Mouse (Mus musculus) A20 (cell line): Measurements from ENCODE around the gene Cpxm2.

Source experiments
- DNase-seq: peaks from one replicate; pipeline ENCODE4 v3.0.0-alpha.2; 2011; ENCODE audit warnings: low read depth, low spot score

Cpxm2 gene

DNA sequence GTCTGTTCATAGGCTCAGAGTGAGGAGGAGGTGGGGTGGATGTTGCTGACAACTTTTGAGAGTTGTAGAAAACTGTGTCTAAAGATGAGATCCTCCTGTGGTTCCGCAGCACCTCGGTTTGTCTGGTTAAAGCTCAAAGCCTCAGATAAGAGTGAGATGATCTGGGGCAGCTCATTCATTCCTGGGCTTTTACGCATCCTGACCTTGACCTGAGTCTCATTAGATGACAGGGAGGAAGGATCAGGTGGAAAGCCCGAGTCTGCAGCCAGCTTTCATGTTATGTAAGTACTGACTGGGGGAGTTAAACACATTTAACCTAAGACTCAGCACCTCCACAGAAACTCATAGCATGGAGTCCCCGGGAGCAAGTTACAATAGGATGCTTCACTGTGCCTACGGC is 127.9 kb downstream of the Cpxm2 start:
- no peak for DNase-seq

DNA sequence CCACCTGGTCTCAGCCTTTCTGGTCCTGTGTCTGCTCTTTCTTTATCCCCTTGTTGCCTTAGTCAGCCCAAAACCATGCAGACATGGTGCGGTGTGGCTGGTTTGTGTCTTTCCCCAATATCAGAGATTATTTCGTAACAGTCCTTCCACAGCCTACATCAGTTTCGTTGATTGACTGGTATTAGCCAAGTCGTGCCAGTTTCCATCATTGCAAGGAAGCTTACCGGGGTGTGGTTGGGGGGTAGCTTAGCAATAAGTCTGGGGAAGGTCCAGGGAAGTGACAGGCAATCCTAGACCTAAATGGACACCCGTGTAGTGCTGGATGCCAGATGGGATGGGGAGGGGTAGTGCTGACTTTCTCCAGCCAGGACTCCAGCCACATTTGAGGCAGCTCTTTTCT is 128.9 kb downstream of the Cpxm2 start:
- no peak for DNase-seq

DNA sequence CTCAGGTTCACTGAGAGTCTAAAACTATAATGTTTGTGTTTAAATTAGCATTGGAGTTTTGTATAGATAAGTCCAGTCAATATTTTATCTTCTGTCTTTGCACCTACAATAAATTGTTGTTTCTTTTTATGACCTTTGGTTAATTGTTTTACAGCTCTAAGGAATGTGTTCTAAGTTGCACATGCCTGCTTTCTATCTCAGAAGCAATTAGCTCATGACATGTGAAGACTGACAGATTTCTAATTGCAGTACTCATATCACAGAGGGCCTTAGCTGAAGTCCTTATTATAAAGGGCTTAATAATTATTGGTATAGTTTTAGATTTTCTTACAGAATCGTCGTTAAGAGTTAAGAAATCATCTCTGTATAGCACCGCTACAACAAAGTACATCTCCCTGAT is 138.6 kb downstream of the Cpxm2 start:
- no peak for DNase-seq

DNA sequence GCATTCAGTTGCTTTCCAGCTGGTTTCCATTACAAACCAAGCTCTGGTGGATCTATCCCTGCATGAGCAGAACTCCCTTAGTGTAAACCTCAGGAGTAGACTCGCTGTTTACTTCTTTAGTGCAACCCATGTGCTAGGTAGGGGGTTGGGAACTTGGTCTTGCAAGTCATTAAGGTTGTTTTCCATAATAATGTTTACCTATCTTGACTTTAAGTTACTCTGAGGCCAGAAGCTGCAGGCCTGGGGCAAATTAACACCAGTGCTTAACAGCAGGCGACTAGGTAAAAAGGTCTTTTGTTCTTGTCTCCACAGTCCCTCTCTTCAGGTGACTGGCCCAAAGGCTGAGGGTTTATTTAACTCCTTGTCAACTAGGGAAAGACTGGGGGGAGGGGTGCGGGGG is 139.3 kb downstream of the Cpxm2 start:
- no peak for DNase-seq

DNA sequence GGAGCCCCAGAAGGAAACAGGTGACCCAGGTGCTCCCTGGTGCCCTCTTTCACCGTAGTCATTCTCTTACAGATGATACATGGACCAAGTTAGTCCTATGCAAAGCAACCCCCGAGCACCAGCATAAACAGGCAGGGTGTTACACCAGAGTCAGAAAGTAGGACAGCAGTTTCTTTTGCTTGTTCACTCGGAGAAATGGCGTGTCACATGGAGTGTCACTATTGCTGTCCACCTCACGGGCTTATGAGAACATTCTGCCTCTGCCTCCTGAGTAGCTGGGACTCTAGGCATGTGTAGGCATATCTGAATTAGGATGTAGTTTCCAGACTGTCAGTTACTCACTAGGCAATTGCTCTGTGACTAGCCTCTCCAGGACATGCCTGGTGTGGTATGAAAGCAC is 140.6 kb downstream of the Cpxm2 start:
- no peak for DNase-seq

DNA sequence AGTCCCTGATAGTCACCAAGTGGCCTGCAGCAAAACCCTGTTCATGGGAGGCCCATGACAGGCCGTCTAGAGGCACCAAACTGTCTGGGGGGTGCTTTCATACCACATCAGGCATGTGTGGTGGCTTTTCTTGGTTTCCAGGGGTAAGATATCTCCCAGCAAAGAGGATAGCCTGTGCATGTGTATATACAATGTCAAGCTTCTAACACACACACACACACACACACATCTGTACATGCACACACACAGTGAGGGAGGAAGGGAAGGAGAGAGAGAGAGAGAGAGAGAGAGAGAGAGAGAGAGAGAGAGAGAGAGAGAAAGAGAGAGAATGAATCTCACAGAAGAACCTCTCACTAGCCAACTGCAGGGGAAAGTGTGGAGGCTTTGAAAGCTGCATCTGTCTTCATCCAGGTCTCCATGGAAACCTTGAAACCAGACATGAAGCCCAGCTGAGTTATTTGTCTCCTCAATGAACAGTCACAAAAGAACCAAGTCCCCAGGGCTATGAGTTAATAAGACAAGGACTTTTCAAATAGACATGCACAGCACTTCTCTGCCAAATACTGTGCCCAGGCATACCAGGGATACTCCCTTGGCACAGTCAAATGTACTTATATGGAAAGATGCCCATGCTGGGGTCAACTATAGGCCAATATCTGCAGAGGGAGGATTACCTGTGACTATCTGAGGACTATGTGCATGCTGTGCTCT is 141.4 kb downstream of the Cpxm2 start:
- no peak for DNase-seq

DNA sequence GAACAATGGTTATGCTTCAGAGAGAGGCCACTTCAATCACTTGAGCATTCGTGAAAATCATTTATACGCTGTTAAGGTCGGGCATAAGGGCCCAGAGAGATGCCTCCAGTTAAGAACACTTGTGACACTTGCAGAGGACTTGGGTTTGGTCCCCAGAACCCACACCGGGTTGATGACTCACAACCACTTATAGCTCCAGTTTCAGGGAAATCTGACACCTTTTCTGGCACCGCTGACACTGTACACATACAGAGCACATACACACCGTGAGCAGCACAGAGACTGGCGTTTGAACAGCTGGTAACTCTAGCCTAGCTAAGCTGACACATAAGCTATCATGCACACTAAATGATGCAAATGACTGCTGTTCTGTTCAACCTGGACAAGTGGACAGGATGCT is 145.5 kb downstream of the Cpxm2 start:
- DNase-seq: no peak

DNA sequence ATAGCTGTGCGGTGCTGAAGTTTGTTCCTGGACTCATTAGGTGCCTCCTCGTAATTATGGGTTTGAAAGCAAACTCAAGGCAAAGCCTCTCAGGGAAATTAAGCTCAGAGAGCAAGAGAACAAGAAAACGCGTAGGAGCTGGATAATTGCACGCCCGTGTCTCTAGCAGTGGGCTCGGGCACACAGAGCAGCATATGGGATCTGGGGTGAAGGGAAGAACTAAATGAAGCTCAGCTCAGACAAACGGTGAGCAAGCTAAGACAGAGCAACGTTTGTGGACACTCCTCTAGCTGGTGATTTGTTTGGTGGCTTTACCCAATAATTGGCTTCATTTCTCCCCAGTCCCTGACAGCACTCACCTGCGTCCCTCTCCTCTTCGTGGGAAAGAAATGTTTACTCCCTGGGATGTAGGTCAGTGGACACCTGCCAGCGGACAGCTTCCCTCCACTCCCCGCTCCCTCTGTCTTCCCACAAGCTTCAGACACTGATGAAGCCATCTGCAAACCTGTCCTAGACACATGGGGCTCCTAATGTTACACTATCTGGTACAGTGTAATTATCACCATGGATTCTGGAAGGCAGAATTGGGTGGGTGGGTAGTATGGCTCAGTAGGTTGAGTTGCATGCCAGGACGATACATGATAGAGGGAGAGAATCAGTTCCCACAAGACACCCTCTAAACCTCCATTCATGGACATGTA is 148.4 kb downstream of the Cpxm2 start:
- no peak for DNase-seq

DNA sequence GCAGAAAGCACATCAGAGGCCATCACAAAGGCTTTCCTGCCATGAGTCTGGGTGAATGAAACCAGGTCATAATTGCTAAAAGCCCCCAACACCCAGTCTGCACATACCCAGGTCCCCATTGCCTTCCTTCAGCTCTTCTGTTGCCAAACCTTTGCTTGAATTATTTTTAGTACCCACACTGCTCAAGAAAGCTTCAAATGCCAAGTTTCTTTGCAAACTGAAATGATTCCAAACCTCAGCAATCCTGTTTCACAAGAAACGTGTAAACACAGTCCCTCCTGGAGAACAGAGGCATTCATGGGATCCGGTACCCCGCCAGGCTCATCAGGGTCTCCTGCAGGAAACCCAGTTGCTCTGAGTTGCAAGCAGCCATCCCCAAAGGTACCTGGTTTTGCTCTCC is 161.7 kb downstream of the Cpxm2 start:
- DNase-seq: no peak

DNA sequence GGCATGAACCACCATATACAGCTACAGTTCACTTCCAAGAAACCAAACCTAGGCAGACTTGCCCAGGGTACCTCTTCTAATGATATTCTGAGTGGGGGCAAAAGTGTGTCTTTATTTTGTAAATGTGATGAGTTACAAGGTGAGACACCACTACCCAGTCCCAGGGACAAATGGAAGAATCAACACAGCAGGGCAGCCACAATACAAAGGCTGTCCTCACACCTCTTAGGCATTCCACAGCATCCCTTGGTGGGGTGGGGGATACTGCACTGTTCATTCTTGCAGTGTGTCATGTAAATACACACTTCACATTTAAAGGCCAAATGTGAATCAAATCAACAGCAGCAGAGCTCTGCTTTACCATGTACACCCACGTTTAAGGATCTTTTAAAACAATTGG is 162.3 kb downstream of the Cpxm2 start:
- DNase-seq: no peak

DNA sequence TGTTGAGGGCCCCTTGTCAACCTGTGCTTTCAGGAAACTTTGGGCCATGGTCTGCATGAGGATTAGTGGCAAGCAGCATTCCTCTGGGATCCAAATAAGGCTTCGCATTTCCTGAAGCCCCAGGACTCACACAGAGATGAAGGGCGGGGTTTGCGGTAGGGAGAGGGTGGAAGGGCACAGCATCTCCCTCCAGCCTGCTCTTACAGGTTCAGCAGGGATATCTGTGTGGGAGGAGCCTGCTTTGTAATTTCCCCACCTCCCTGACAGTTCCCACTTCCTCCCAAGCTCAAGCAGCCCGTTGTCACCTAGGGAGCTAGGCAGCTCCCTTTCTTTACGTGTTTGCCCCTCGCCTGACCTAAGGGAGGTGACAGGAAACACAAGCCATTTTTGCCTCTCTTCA is 165.5 kb downstream of the Cpxm2 start:
- DNase-seq: no peak
